Mouse (Mus musculus): Measurements from ENCODE around the gene Bbx.

DNA sequence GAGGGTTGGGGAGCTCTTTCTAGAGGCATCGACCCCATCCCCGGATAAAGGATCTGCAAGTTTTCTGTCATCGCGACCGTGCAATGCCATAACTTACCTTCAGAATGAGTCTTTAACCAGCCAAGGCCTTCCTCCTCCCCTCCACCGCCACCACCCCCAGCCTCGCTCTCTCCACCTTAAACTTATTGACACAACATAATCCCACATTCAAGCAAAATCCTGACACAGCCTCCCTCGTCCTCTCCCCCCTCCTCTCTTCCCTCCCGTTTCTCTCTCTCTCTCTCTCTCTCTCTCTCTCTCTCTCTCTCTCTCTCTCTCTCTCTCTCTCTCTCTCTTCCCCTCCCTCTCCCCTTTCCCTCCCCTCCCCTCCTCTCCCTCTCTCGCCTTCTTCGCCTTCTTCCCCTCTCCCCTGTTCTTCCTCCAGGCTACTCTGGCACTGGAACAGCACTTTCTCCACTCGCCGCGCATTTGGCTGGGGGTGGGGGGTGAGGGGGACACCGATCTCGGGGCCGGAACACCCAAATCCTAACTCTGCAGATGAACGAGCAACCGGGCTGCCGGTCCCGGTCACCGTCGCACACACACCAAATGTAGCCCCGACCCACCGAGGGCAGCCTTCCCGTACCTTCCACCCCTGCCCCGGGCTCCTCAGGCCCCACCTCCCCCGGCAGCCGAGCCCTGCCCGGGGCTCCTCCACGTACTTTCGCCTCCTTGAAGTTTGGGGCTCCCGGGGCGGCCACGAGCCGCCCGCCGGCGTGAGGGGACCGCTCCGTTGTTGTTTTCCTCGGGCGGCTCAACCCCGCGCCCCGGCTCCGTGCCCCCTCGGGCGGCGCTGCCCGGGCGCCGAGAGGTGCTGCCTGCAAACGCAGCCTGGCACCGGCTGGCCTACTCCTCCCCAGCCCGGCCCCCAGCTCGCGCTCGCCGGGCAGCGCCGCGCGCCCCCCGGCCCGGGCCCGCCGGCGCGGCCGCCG is 894 bp downstream of the Bbx start:
- TF ChIP-seq CTCF (IDR thresholded peaks at IDR 0.05): no peak
- TF ChIP-seq POLR2A (IDR thresholded peaks at IDR 0.05; ENCODE audit: insufficient read depth, low read depth, low read length): no peak
